Mouse (Mus musculus): ENCODE measurements around the gene Cldn10.

- TF ChIP-seq POLR2A (IDR thresholded peaks at IDR 0.05; ENCODE audit: control insufficient read depth, extremely low read depth, insufficient read depth, low read length, poor library complexity) (no peak), CTCF (IDR thresholded peaks at IDR 0.05; ENCODE audit: borderline replicate concordance, control insufficient read depth, extremely low read depth, insufficient read depth, low read length, poor library complexity) (no peak)
Measured at GRCm38 (mm10) chr14:118866014-118866811, 78.5 kb downstream of the Cldn10 start.
